Mouse (Mus musculus) brain, embryonic 18.5 days (tissue): ENCODE results near the gene Timp4.

Experiments used
- DNase-seq: peaks from one replicate; pipeline ENCODE4 v3.0.0-alpha.2; 2012; ENCODE audit warnings: low read depth, low spot score

Gene Timp4

DNA sequence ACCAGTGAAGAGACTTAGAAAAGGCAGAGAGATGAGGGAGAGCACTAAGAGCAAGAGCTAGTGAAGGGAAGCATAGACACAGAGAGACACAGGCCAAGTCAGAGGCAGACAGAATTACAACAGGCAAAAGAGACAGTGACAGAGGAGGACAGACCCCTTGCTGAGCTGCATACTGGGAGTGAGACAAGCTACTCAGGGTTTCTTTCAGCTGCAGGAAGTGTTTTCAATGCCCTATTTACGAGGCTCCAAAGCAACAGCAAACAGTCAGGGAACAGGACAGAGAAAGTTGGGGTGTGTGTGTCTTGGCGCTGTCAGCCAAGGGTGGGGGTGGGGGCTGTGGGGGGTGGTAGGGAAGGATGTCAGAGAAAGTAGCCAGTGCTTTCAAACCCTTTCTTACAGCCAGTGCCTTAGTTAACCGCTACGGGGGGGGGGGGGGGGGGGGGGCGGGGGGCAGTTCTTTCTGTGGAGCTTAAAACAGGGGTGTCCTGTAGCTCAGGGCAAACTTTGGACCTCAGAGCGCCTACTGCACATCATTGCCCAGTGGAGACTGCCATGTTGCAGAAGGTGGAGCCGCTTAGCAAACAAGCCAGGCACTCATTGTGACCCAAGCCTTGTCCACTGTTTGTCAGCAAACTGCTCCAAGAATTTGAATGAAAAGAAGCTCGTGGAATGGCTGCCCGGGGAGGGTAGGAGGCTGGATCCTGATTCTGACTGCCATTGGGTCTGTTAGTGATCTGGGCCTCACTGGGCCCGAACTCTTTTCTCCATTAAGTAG, at the start of gene Timp4:
Gene Timp4 (minus strand): TSS at position 107 of the 775 bp plus-strand sequence.
- no peak for DNase-seq

DNA sequence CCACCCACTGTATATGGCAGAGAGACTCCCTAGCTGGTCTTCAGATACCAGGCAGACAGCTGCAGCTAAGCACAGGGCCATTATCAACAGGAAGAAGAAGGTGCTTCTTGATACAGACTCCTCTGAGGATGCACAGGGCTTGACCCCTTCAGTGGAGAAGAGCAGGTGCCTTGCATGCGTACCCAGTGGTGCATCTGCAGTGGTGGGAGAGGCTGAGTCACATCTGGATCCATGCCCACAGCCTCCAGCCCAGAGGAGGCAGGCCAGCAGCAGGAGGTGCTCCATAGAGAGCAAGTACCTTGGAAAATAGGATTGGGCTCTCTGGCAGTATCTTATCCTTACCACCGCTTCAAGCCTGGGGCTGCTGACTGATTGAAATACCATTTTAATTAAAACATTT, 41.9 kb upstream of the Timp4 start:
- DNase-seq: no peak

DNA sequence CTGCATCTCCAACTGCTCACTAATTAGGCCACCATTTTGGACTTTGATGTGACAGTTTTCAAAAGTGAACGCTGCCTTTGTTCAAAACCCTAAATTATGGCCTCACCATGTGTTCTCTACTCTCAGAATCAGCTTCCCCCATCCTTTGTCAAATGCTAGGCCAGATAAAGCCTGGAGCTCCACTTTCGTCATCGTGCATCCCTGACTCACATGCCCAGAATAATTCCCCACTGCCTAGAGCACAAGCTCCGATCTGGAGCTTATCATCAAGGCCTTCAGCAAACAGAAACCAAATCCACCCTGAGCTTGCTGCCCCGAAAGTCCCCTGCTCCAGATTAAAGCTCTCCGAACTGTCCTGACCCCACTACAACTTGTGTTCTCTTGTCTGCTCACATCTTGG, 40.6 kb upstream of the Timp4 start:
- no peak for DNase-seq

DNA sequence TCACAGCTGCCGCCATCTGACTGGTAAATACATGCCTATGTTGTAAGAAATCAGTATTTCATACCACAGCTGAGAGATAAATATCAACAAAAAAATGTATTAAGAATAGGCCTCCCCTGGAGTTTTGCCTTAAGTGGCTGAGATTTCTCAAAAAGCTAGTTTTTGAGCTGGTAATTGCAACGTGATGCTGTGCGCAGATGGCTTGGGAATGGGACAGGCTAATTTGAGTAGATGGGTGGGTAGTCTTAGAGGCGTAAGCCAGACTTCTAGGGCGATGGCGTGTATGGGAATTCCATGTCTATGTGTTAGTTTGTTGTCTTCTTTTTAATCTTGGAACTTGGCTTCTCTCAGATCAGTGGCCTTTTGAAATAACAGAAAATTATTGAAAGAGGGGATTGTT, 39.8 kb upstream of the Timp4 start:
- no peak for DNase-seq

DNA sequence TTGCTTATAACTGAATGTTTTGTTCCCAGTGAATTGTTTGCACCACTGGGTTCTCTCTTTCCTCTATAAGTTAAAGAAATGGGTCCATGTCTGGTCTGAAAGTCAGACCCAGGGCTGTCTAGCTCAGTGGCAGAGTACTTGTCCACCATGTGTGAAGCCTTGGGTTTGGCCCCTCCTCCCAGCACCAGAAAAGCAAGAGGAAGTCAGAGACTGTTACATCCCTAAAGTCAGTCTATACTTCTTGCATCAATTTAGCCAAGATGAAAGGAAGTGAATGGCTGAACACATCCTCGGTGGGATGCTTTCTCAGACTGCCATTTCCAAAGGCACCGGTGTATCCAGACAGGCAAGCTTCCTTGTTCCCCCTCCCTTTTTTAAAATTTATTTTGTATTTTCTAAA, 39.1 kb upstream of the Timp4 start:
- DNase-seq: no peak

DNA sequence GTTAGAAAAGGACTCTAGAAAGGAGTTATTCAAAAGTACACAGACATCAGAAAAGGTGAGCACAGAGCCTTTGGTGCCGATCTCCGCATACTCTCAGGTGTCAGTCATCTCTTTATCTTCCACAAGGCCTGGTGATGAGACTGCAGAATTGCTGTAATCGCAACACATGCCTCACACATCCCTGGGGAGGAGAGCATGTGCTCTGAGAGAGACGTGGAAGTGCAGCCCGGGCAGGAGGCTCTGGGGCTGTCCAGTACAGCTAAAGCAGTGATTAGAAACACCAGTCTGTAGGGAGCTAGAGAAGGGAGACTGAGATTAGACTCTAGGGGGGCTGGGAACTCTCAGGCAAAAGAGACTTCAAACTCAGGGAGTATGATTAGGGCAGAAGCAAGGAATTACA, 38.6 kb upstream of the Timp4 start:
- DNase-seq: no peak

DNA sequence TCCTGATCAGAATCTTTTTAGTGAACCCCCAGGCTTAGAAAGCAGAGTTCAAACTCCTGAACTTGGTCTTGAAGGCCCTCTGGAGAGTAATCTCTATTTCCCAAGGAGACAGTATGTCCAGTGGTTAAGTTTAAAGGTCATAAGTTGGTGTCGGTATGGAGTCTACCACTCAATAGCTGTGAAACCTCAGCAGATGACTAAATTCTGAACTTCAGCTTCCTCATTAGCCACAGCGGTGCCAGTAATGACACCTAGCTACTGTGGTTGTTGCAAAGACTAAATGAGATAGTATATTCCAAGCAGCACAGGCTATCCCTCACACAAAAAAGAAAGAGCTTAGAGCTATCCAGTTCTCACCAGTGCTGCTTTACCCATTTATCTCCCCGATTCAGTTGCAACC, 36.2 kb upstream of the Timp4 start:
- no peak for DNase-seq

DNA sequence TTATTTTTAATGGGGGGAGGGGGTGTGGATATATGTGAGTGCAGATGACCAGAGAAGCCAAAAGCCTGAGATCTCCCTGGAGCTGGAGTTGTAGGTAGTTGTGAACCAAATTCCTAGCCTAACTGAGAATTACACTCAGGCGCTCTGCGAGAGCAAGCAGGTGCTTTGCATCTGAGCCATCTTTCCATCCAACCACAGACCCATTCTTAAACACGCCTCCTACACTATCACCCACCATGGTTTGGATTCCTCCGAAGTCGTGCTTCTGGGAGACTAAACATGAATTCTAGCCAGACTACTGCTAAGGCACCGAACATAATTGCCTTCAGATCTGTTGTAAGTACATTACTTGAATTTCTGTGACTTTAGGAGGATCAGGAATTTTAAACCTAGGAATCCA, 34.4 kb upstream of the Timp4 start:
- DNase-seq: no peak

DNA sequence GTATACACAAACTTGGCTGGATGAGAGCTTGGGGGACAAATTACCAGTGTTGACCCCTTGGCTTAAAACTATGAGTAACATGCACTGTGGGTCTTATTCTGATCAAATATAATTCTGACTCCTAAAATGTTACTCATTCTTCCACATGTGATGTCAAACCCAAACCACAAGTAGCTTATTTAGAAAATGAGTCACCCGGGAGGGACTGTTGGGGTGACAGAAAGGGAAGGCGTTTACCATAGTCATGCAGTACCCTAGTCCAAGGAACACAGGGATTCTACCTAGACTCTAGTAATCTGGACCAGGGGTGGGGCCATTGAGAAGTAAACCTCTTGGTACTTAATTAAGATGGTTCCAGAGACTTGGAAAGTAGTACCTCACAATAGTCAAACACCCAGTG, 32.1 kb upstream of the Timp4 start:
- DNase-seq: no peak

DNA sequence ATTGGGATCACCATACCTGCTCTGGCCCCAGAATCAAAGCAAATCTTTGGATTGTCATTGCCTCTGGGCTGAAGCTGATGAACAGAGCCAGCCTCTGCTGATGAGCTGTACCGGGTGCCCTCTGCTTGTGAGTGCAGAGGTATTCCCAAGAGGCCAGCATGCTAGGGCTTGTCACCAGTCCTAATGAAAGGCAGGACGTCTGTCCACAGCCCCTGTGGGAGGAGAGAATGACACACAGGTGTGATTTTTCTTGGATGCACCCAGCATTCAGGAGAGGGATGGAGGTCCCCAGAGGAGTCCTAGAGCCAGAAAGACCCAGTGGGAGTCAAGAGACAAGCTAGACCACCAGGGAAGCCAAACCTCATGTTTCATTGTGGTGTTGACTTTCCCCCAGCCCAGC, 27.6 kb upstream of the Timp4 start:
- no peak for DNase-seq

DNA sequence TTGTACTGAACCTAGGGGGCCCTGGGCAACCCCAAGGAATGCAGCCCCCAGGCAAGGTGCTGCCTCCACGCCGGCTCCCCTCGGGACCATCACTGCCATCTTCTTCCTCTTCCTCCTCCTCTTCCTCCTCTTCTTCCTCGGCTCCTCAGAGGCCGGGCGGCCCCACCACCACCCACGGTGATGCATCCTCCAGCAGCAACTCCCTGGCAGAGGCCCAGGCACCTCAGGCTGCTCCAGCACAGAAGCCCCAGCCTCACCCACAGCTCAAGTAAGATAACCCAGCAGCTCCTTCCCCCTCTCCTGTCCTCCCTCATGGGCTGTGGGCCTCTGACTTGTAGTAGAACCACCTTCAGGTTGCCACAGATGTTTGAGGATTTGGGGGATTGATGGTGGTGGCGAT, 26.1 kb upstream of the Timp4 start:
- no peak for DNase-seq

DNA sequence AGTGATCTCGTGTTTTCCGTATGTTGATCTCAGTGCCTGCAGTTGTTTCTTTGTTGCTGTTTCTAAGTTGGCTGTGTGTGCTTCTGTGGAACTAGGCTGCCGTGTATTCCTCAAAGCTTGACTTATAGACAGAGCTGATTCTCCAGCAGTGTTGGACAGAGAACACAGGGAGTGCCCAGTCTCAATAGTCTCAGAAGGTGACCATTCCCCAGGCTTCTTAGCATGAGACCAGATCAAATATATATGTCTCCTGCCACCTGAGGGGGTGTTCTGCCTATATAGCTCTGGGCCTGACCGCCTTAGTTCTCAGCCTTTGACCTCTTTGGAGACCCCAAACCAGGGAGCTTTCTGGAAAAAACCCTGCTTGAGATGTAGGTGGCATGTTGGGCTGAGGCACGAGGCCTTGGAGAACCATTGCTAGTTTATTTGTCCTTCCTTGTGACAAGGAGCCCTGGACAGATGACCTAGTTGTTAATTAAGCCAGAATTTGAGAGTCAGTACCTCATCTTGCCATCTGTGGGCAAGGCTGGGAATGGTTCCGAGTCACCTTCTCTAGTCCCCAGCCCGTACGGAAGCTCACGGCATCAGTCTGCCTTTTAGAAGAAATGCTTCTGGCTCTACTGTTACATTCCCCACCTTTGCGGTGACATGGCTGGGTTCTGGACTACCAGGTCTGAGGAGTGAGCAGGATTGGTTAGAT, 23.3 kb upstream of the Timp4 start:
- no peak for DNase-seq

DNA sequence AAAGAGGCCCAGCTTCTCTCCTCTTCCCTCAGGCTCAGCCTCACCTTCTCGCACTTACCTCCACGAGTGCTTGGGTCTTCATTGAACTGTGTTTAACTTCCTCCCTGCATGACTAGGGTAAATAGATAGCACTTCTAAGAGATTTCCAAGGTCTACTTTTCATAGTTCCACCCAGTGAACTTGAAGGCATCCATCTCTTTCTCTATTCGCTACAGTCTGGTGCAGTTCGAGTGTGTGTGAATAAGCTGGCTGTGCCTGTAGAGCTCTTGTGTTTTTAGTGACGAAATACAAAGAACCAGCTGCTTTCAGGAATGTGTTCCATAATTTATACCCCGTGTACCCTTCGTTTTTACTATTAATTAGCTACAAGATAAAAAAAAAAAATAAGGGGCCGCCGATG, 22.7 kb upstream of the Timp4 start:
- DNase-seq: no peak

DNA sequence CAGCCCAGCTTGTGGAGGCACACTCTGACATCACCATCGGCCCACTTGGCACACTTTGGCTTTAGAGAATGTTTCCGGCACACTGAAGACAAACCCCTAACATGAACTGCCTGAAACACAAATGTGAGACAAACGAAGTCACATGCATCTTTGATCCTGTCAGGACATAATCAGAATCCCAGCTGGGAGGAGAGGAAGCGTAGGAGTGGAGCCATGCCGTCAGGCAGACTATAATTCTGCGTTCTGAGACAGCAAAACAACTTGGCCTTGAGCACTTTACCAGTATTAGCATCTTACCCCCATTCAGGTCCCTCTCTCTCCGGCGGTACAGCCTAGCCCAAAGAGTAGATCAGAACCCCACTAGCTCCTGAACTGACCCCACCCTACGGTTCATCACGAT, 21.3 kb upstream of the Timp4 start:
- no peak for DNase-seq

DNA sequence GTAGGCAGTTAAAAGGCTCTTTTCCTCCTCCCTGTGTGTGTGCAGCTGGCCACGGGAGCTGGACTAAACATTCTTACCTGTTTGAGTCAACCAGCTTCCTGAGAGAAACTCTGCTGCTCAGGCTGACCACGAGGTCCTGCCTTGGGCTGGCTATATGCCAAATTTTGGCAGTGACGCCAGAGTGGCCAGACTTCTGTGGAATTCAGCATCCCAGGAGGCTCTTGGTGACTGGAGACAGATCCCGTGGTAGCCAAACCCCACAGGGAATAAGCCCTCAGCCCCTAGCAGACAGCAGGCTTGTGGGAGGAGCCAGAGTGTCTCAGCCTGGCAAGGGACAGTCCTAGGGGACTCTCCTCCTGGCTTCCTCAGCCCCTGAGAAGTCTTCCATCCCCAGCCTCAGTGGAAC, 19.9 kb upstream of the Timp4 start:
- DNase-seq: no peak

DNA sequence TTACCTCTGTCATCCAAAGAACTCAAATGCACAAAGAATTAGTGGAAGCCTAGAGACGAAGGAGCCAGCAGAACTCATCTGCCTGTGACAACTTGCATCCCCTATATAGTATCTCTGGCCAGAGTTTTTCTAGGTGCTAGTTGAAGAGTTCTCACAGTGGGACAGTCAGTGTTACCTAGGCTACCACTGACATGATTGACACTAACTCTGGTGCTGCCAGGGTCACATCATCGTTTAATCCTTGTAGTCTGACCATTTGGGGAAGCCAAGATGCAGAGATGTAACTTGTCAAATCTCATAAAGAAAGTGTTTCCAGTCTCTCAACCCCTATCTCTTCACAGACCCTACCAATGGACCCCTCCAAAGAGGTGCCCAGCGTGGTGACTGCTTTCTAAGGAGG, 19.3 kb upstream of the Timp4 start:
- no peak for DNase-seq

DNA sequence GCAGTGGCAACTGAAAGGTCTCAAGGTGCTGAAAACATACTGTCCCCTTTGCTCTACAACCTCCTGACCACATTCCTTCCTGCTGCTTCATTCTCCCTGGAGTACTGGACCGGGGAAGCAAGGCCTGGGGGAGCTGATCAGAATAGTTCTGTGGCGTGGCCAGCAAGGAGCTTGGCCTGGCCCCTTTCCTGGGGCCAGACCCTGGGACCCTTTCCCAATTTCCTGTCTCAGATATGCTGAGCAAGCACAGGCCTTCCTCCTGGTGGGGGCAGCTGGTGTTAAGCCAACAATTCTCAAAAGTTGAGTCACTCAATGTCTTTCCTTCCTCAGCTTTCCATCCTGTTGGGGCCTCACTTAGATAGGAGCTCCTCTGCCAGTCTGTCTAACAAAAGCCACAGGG, 18.1 kb upstream of the Timp4 start:
- DNase-seq: no peak

DNA sequence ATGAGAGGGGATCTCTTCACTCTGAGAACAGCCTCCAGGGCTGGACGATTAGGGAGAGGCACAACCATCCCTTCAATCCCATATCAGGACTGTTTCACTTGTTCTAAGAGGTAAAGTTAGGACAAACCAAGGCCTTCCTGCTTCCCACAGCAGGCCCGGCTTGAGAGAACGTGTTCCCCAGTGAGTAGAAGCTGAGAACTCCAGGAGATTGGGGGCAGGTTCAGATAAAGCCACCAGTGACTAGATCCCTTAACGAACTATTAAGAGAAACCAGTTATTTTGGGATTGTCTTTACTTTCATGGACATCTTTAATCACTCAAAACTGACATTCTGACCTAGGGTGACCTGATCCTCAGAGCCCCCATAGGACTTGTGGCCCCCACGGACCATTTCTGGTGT, 17.6 kb upstream of the Timp4 start:
- no peak for DNase-seq

DNA sequence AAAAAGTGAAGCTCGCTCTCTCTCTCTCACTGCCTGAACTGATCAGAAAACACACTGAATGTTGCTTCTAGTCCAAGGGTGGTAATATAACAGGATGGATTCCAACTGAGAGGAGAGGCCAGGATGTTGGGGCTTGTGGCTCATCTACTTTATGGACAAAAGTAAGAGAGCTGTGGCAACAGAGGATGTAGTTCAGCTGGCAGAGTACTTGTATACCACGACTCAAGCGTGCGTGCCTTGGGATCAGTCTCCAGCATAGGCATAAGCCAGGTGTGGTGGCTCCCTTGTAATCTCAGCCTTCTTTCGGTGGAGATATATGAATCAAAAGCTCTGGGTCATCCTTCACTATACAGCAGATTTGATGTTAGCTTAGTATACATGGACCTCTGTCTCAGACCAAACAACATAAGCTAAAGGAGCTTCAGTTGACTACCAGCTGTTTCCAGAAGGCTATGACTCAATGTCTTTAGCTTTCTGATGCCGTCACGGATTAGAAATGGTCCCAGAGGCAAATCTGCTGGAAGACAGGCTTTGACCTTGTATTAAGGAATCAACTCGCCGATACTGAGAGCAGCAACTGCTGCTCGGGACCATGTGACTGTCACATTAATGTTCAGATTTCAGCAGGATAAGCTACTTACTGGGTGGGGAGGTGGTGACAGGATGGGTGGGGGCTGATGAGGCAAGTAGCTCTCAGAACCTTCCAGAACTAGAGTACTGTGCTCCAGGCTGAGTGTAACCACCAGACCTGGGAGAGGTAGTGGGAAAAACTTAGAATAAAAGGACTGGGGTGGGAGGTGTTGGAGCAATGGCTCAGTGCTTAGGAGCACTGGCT, 16.8 kb upstream of the Timp4 start:
- DNase-seq: no peak

DNA sequence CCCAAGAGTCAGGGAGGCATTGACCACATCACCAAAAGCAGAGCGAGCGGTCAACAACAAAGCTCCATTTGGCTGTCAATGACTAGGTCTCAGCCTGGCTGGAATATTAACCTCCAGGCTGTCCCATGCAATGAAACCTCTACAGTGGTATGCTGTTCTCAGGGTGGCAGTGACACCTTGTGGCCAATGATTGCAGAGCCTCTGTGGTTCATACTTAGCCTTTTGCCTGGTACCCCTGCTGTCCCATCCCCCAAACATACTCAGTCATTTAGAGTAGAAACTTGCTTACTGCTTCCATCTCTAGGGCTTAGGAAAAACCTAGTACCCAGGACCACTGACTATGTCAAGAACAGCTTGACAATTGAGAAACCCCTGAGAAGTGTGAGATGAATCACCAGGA, 15.9 kb upstream of the Timp4 start:
- DNase-seq: peak; percentile 46

DNA sequence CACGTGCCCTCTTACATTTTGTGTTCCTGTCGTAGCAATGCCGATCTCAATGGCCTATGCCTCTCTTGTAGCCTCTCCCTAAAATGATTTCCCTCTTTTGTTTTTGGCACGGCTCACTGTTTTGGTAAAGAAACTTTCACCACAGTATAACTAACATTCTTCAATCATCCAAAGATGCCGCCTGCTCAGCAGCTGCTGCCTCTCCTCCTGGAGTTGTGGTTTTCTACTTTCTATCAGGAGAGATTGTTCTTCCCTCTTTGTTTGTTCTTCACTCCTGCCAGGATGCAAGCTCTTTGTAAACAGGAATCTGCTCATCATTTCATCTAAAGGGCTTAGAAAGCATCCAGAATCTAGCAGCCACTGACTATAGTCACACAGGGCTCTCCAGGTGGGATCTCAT, 14.8 kb upstream of the Timp4 start:
- no peak for DNase-seq

DNA sequence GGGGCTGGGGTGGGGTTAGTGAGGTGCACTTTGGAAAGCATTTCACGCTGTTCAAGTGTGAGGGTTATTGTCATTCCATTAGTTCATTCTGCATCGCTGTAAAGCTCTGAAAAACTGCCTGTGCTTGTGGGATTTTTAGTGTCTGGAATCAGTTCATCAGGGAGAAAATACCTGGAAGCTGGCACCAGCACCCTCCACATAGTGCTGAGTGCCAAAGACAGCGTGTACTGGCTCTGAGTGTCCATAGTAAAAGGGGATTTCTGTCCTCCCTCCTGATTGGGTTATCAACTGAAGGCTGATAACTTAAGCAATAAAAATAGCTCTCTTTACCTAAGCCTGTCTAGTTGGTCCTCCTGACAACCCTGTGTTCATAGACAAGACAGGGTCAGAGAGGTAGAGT, 8.5 kb upstream of the Timp4 start:
- DNase-seq: no peak

DNA sequence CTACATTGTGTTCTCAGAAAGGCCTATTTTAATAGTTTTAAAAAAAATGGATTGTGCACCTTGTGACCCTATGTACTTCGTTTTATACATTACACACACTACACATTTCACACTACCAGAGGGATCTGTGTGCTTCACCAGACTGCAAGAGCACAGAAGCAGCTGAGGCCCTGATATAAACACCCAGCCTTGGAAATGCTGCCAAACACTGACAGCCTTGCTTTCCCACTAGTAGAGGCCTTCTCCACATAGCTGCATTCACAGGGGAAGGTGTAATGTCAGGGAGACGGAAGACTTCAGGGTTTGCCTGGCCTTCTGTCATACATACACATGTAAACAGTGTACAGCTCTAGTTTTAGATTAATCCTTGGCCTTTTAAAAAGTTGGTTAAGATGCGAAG, 3.2 kb upstream of the Timp4 start:
- DNase-seq: no peak
